12 mouse cellular contexts compared by ENCODE assay signal in the genomic region with DNA sequence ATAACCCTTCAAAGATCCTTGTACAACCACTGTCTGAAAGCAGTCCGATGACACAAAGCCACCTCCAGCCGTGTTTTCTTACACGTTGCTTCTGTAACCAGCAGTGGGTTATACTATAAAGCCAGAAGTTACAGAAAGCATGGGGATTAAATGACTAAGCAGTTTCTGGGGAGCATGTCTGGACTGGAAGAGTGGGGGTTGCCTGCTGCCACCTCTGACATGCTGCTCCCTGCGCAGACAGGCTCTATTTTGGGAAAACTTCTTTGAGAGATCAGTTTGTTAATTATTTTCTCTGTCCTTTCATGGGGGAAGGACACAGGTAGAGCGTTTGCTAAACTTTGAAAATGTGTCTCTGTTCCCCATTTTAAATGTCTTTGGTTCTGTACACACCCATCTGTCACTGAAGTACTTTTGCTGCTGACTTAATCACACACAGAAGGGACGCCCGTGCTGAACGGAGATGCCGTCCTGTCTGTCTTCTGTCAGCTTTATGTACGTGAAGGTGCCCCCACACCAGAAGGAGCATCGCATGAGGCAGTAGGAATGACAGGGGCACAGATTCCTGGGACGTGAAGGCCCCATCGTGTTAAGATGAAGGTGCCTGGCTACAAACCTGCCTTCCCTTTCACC. TPM values are rescaled to one million over a fixed set of nuclear protein-coding genes. Genes with fewer than 3 reads are reported as not detected.
DNase-seq lines count a peak whose midpoint lies in the region; ATAC-seq and TF ChIP-seq lines count a peak whose summit lies in the region.
"Had no signal": no experiment of that assay in that cellular context is flagged by ENCODE, and none has a peak within 500 bp of the region (broad histone marks: within the 10 kb centered on the region; RNA-seq: fewer than 3 reads in every experiment).

No protein-coding gene starts in this region.

- H3K27ac ChIP-seq in kidney, postnatal 0 days: peak overlapping the region; percentile 66

- H3K79me2 ChIP-seq in myocyte (ENCODE audit: control insufficient read depth, insufficient read depth): no peaks in the 10 kb centered on the region

- H3ac ChIP-seq in myocyte (ENCODE audit: control insufficient read depth, insufficient read length): no peak overlapping the region

- no peaks in the 10 kb centered on the region for H3K27me3 ChIP-seq in megakaryocyte, embryonic 14.5 days (replicated peaks)
- H3K27me3 ChIP-seq in kidney, postnatal 0 days (ENCODE audit: insufficient read depth, low read length): no peaks in the 10 kb centered on the region
- H3K27me3 ChIP-seq in myocyte (ENCODE audit: control insufficient read depth, insufficient read depth, insufficient read length): no peaks in the 10 kb centered on the region

- peaks cover 14% of the 10 kb centered on the region for H3K9me3 ChIP-seq in megakaryocyte, embryonic 14.5 days
- H3K9me3 ChIP-seq in kidney, postnatal 0 days (replicated peaks; ENCODE audit: low read length): no peaks in the 10 kb centered on the region

- no peak for DNase-seq in kidney, postnatal 0 days (ENCODE audit: low spot score)
- DNase-seq in lung, adult 2 months: no peak
- DNase-seq in cerebellum, adult 18-20 months: no peak
- no peak for DNase-seq in T-cell, adult 2 months (ENCODE audit: low spot score)
- DNase-seq: cerebellum, adult 2 months; gastrocnemius, postnatal 36 days; lung, embryonic 14.5 days; thymus, postnatal 25 days had no signal

- no peak for TF ChIP-seq POLR2A in myocyte (IDR thresholded peaks at IDR 0.05; ENCODE audit: insufficient read length, low read depth)
- TF ChIP-seq POLR2A in lung, adult 2 months (IDR thresholded peaks at IDR 0.05; ENCODE audit: borderline replicate concordance, extremely low read depth, low read depth, low read length): no peak

- H3K36me3 ChIP-seq in megakaryocyte, embryonic 14.5 days (replicated peaks; ENCODE audit: low read length): peaks cover 20% of the 10 kb centered on the region
- no peaks in the 10 kb centered on the region for H3K36me3 ChIP-seq in kidney, postnatal 0 days (ENCODE audit: insufficient read depth, low read length)
- no peaks in the 10 kb centered on the region for H3K36me3 ChIP-seq in myocyte (ENCODE audit: control insufficient read depth, insufficient read depth)

- H3K4me1 ChIP-seq in megakaryocyte, embryonic 14.5 days: peaks cover 16% of the 10 kb centered on the region
- H3K4me1 ChIP-seq in kidney, postnatal 0 days (replicated peaks; ENCODE audit: insufficient read depth, low read length): no peaks in the 10 kb centered on the region
- H3K4me1 ChIP-seq in lung, adult 2 months (ENCODE audit: control insufficient read depth, insufficient read depth, low read length): no peaks in the 10 kb centered on the region

- 45% methylated on average over 13 of the region's 13 CpGs for WGBS in kidney, postnatal 0 days
- WGBS in lung, adult 2 months: 60% methylated on average over 13 of the region's 13 CpGs

- no peak for ATAC-seq in megakaryocyte, adult 5-6 weeks (ENCODE audit: poor library complexity, severe bottlenecking)
- ATAC-seq in erythroblast, adult 5-6 weeks (replicated peaks; ENCODE audit: low FRiP score, poor library complexity, severe bottlenecking): peak; percentile 71
- ATAC-seq in kidney, postnatal 0 days (replicated peaks; ENCODE audit: low FRiP score, low read depth): no peak

- no peak for TF ChIP-seq CTCF in kidney, postnatal 0 days (IDR thresholded peaks at IDR 0.05; ENCODE audit: low read depth)
- TF ChIP-seq CTCF in lung, adult 2 months (IDR thresholded peaks at IDR 0.05; ENCODE audit: insufficient read depth, low read length): no peak

- H3K4me2 ChIP-seq in kidney, postnatal 0 days (ENCODE audit: low read length): no peak overlapping the region
- peak overlapping the region; percentile 3 for H3K4me2 ChIP-seq in myocyte (ENCODE audit: low read depth)
- H3K4me2 ChIP-seq: lung, embryonic 14.5 days had no signal

- peak overlapping the region; percentile 75 for H3K4me3 ChIP-seq in megakaryocyte, embryonic 14.5 days (replicated peaks)
- H3K4me3 ChIP-seq in kidney, postnatal 0 days (replicated peaks; ENCODE audit: low read depth, low read length): no peak overlapping the region
- no peak overlapping the region for H3K4me3 ChIP-seq in myocyte
- H3K4me3 ChIP-seq in lung, adult 2 months (replicated peaks; ENCODE audit: extremely low read depth, low read depth, low read length): no peak overlapping the region

- H3K9ac ChIP-seq in kidney, postnatal 0 days (ENCODE audit: low read depth, low read length): no peak overlapping the region
- H3K9ac ChIP-seq: lung, embryonic 14.5 days had no signal

TF ChIP-seq in myocyte, 11 proteins besides CTCF, POLR2A, EP300 and RAD21:
- no peak for TF ChIP-seq REST (IDR thresholded peaks at IDR 0.05; ENCODE audit: insufficient read depth, insufficient read length)
- no peak for TF ChIP-seq TCF3 (IDR thresholded peaks at IDR 0.05; ENCODE audit: insufficient read length, low read depth)
- no peak for TF ChIP-seq SRF (IDR thresholded peaks at IDR 0.05; ENCODE audit: control insufficient read depth, insufficient read length, low read depth)
- TF ChIP-seq POLR2AphosphoS2 (IDR thresholded peaks at IDR 0.05; ENCODE audit: insufficient read length, low read depth): no peak
- no peak for TF ChIP-seq MYOD1 (IDR thresholded peaks at IDR 0.05; ENCODE audit: control insufficient read depth in 1 of 3, insufficient read length in 2 of 3, low read depth in 2 of 3)
- no peak for TF ChIP-seq E2F4 (IDR thresholded peaks at IDR 0.05; ENCODE audit: insufficient read depth)
- TF ChIP-seq TCF12 (IDR thresholded peaks at IDR 0.05; ENCODE audit: insufficient read depth, poor library complexity, severe bottlenecking): no peak
- no peak for TF ChIP-seq USF1 (IDR thresholded peaks at IDR 0.05; ENCODE audit: low read depth)
- TF ChIP-seq MAX (IDR thresholded peaks at IDR 0.05; ENCODE audit: low read depth): no peak

RNA-seq across cellular contexts. Expression of gene Kidins220, which starts 11.2 kb away (rescaled TPM):
- polyA plus RNA-seq in megakaryocyte, embryonic 14.5 days (2012; ENCODE audit: insufficient read depth, low replicate concordance): 7.2 and 13.8 TPM in 2 replicates
- total RNA-seq in megakaryocyte, adult 5-6 weeks (2015): 29.2 and 36.2 TPM in 2 replicates
- total RNA-seq in megakaryocyte, adult 5-6 weeks (2017): 70.2 and 83.9 TPM in 2 replicates
- total RNA-seq in erythroblast, adult 5-6 weeks (2015; ENCODE audit: low replicate concordance): 11.5 and 19.0 TPM in 2 replicates
- total RNA-seq in erythroblast, adult 5-6 weeks (2017; ENCODE audit: low replicate concordance): 16.4 and 19.4 TPM in 2 replicates
- polyA plus RNA-seq in kidney, postnatal 0 days (2015; fragmentation: Nextera tagmentation; extraction: Ambion mirVana): 25.1 and 25.8 TPM in 2 replicates
- polyA plus RNA-seq in myocyte (2012; fragmentation: generic; extraction: Trizol): 33.3 TPM
- 37.8 and 56.5 TPM in 2 replicates for polyA plus RNA-seq in lung, adult 2 months (2012; rRNA removed)
